Mouse (Mus musculus) ES-Bruce4 (cell line): Measurements from ENCODE around the gene Brsk1. TPM values are rescaled to one million over a fixed set of nuclear protein-coding genes. Genes with fewer than 3 reads are reported as not detected.
A peak's percentile ranks its signal among the peaks of the same experiment; 100 is the strongest.

Source experiments
- H3K27ac ChIP-seq: 2 replicates; pipeline ENCODE4 v1.5.1; 2012; ENCODE audit warnings: low read length, inconsistent platforms; ENCODE audit not compliant: insufficient read depth
- H3K27me3 ChIP-seq: 2 replicates; pipeline ENCODE4 v1.6.1; 2012; ENCODE audit warnings: mild to moderate bottlenecking, low read length, inconsistent platforms; ENCODE audit not compliant: control insufficient read depth, poor library complexity, insufficient read depth, severe bottlenecking
- H3K36me3 ChIP-seq: 2 replicates; pipeline ENCODE4 v1.6.1; 2012; ENCODE audit warnings: inconsistent platforms, mild to moderate bottlenecking, low read length, moderate library complexity; ENCODE audit not compliant: control insufficient read depth, poor library complexity, insufficient read depth, severe bottlenecking
- H3K4me1 ChIP-seq: one replicate; pipeline ENCODE4 v1.8.1; 2011; ENCODE audit warnings: low read length; ENCODE audit not compliant: control insufficient read depth, insufficient read depth
- H3K4me3 ChIP-seq: 2 replicates; pipeline ENCODE4 v1.5.1; 2011; ENCODE audit warnings: low read depth, mild to moderate bottlenecking, low read length
- H3K9ac ChIP-seq: 2 replicates; pipeline ENCODE4 v1.6.1; 2012; ENCODE audit warnings: low read depth, mild to moderate bottlenecking, inconsistent platforms; ENCODE audit not compliant: poor library complexity, severe bottlenecking
- H3K9me3 ChIP-seq: replicated peaks from 2 replicates; pipeline ENCODE4 v1.6.1; 2012; ENCODE audit warnings: mild to moderate bottlenecking, low read length, inconsistent platforms; ENCODE audit not compliant: control insufficient read depth, poor library complexity, insufficient read depth, severe bottlenecking
- CTCF ChIP-seq: IDR thresholded peaks from one replicate; pipeline ENCODE4 v1.8.1; 2011; ENCODE audit warnings: low read depth, low read length
- EP300 ChIP-seq: IDR thresholded peaks from 2 replicates; pipeline ENCODE4 v1.6.1; 2011; ENCODE audit warnings: low read depth, low read length; ENCODE audit not compliant: insufficient read depth
- POLR2A ChIP-seq: IDR thresholded peaks from one replicate; pipeline ENCODE4 v1.8.1; 2011; ENCODE audit warnings: low read length; ENCODE audit not compliant: insufficient read depth
- polyA plus RNA-seq: library from polyadenylated mRNA; stranded (reverse); fragments of >200 nt; gene quantifications from 2 replicates; pipeline ENCODE4 v1.2.4, GENCODE M21; 2011; ENCODE audit warnings: low read depth; ENCODE audit not compliant: missing spikeins, insufficient read depth, insufficient read length

Brsk1 gene
- polyA plus RNA-seq, 1 experiment: 10.9 TPM

- TF ChIP-seq EP300: 0 out of 2 replicates have a peak, but pooled peaks have one; percentile 21
- no peak for TF ChIP-seq POLR2A
- TF ChIP-seq CTCF: no peak
- peak overlapping the region; percentile 91 for H3K9ac ChIP-seq
- peak overlapping the region; percentile 59; the same call in 1 of the 2 replicates for H3K27ac ChIP-seq
- no peaks in the 10 kb centered on the region for H3K27me3 ChIP-seq
- no peaks in the 10 kb centered on the region for H3K4me1 ChIP-seq
- peaks cover 16% of the 10 kb centered on the region for H3K36me3 ChIP-seq
- peak overlapping the region; percentile 98 for H3K4me3 ChIP-seq
- no peaks in the 10 kb centered on the region for H3K9me3 ChIP-seq
Observed at GRCm38 (mm10) chr7:4741151-4741550, 50.7 kb downstream of the Brsk1 start.

GRCm38 (mm10) chr7:4741672-4742481 lies 51.5 kb downstream of the Brsk1 start:
- Histone ChIP-seq H3K9ac (peak overlapping the region; percentile 91; the same call in 1 of the 2 replicates), H3K4me3 (no peak overlapping the region), H3K9me3 (no peaks in the 10 kb centered on the region), H3K4me1 (no peaks in the 10 kb centered on the region), H3K27ac (peak overlapping the region; percentile 36; the same call in 1 of the 2 replicates), H3K27me3 (no peaks in the 10 kb centered on the region), H3K36me3 (peaks cover 16% of the 10 kb centered on the region)
- TF ChIP-seq EP300 (no peak), CTCF (no peak), POLR2A (no peak)

- peaks cover 16% of the 10 kb centered on the region for H3K36me3 ChIP-seq
- no peaks in the 10 kb centered on the region for H3K4me1 ChIP-seq
- no peak overlapping the region for H3K4me3 ChIP-seq
- H3K27me3 ChIP-seq: no peaks in the 10 kb centered on the region
- H3K9me3 ChIP-seq: no peaks in the 10 kb centered on the region
- TF ChIP-seq CTCF: no peak
- no peak for TF ChIP-seq EP300
- no peak for TF ChIP-seq POLR2A
- no peak overlapping the region for H3K9ac ChIP-seq
- H3K27ac ChIP-seq: no peak overlapping the region
Observed at GRCm38 (mm10) chr7:4742482-4742819, 52.0 kb downstream of the Brsk1 start.

- no peaks in the 10 kb centered on the region for H3K4me1 ChIP-seq
- no peaks in the 10 kb centered on the region for H3K27me3 ChIP-seq
- peaks cover 16% of the 10 kb centered on the region for H3K36me3 ChIP-seq
- H3K9me3 ChIP-seq: no peaks in the 10 kb centered on the region
- H3K9ac ChIP-seq: no peak overlapping the region
- H3K4me3 ChIP-seq: no peak overlapping the region
- no peak overlapping the region for H3K27ac ChIP-seq
- TF ChIP-seq EP300 (no peak), CTCF (no peak), POLR2A (no peak)
Observed at GRCm38 (mm10) chr7:4743354-4743753, 53.0 kb downstream of the Brsk1 start.

- H3K9ac ChIP-seq: no peak overlapping the region
- H3K36me3 ChIP-seq: peaks cover 20% of the 10 kb centered on the region
- H3K4me3 ChIP-seq: no peak overlapping the region
- H3K4me1 ChIP-seq: no peaks in the 10 kb centered on the region
- TF ChIP-seq POLR2A (no peak), EP300 (no peak), CTCF (no peak)
- no peaks in the 10 kb centered on the region for H3K27me3 ChIP-seq
- H3K9me3 ChIP-seq: no peaks in the 10 kb centered on the region
- no peak overlapping the region for H3K27ac ChIP-seq
Observed at GRCm38 (mm10) chr7:4744886-4745285, 54.5 kb downstream of the Brsk1 start.

- Histone ChIP-seq H3K36me3 (peaks cover 32% of the 10 kb centered on the region), H3K27me3 (no peaks in the 10 kb centered on the region), H3K9ac (no peak overlapping the region), H3K9me3 (no peaks in the 10 kb centered on the region), H3K4me3 (no peak overlapping the region), H3K4me1 (no peaks in the 10 kb centered on the region), H3K27ac (no peak overlapping the region)
- TF ChIP-seq EP300 (no peak), POLR2A (no peak), CTCF (no peak)
Observed at GRCm38 (mm10) chr7:4746326-4746980, 56.0 kb downstream of the Brsk1 start.
